Mouse (Mus musculus): ENCODE measurements at regions not wholly inside any gene's neighbourhood (a gene's known extent, or its start where the extent isn't known, plus 50 kb on each side); places are given as distances from the start of the nearest gene placed in this dataset.

DNA sequence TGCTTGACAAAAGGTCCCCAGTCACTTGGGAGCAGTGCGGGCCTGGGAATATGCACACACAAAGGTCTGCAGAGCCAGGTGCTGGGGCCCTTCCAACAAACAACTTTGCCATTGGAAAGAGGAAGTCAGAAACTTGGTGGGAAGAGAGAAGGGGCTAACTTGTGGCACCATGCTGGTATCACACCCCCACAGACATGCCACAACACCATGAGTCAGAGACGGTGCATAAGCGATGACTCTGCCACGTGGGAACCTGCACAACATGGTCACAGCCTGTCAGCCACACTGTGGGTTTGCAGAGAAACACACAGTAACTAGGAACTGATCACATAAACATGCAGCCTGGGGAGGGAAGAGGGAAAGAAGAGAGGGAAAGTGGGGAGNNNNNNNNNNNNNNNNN is 201.1 kb upstream of the Mvb12b start:
- Histone ChIP-seq H3K9ac (replicated peaks; ENCODE audit: low read depth, low read length) (no peak overlapping the region), H3K27me3 (ENCODE audit: control insufficient read depth, insufficient read depth, low read length) (no peaks in the 10 kb centered on the region), H3K36me3 (ENCODE audit: control insufficient read depth, insufficient read depth, low read length) (no peaks in the 10 kb centered on the region), H3K4me1 (ENCODE audit: control insufficient read depth, insufficient read depth, low read length) (no peaks in the 10 kb centered on the region), H3K27ac (ENCODE audit: low read length) (no peak overlapping the region), H3K4me3 (ENCODE audit: low read depth, low read length) (no peak overlapping the region), H3K9me3 (ENCODE audit: control insufficient read depth, low read depth, low read length) (no peaks in the 10 kb centered on the region), H3K4me2 (replicated peaks; ENCODE audit: low read depth, low read length) (no peak overlapping the region)
- 55% methylated on average over 4 of the region's 4 CpGs for WGBS
- no peak for ATAC-seq (ENCODE audit: insufficient number of reproducible peaks, insufficient read depth, low FRiP score, low read depth)

GRCm38 (mm10) chr2:34086130-34086529 is 198.4 kb upstream of the Mvb12b start:
- no peak overlapping the region for H3K27ac ChIP-seq (ENCODE audit: low read length)
- H3K4me1 ChIP-seq (ENCODE audit: control insufficient read depth, insufficient read depth, low read length), result no peaks in the 10 kb centered on the region
- H3K27me3 ChIP-seq (ENCODE audit: control insufficient read depth, insufficient read depth, low read length), result no peaks in the 10 kb centered on the region
- H3K9ac ChIP-seq (replicated peaks; ENCODE audit: low read depth, low read length), result no peak overlapping the region
- WGBS, result 67% methylated on average over 3 of the region's 3 CpGs
- ATAC-seq (ENCODE audit: insufficient number of reproducible peaks, insufficient read depth, low FRiP score, low read depth), result no peak
- H3K4me2 ChIP-seq (replicated peaks; ENCODE audit: low read depth, low read length), result no peak overlapping the region
- no peaks in the 10 kb centered on the region for H3K36me3 ChIP-seq (ENCODE audit: control insufficient read depth, insufficient read depth, low read length)
- H3K9me3 ChIP-seq (ENCODE audit: control insufficient read depth, low read depth, low read length), result no peaks in the 10 kb centered on the region
- no peak overlapping the region for H3K4me3 ChIP-seq (ENCODE audit: low read depth, low read length)

- Histone ChIP-seq H3K9ac (replicated peaks; ENCODE audit: low read depth, low read length) (no peak overlapping the region), H3K9me3 (ENCODE audit: control insufficient read depth, low read depth, low read length) (no peaks in the 10 kb centered on the region), H3K27me3 (ENCODE audit: control insufficient read depth, insufficient read depth, low read length) (no peaks in the 10 kb centered on the region), H3K4me3 (ENCODE audit: low read depth, low read length) (no peak overlapping the region), H3K4me2 (replicated peaks; ENCODE audit: low read depth, low read length) (no peak overlapping the region), H3K36me3 (ENCODE audit: control insufficient read depth, insufficient read depth, low read length) (no peaks in the 10 kb centered on the region), H3K27ac (ENCODE audit: low read length) (no peak overlapping the region), H3K4me1 (ENCODE audit: control insufficient read depth, insufficient read depth, low read length) (no peaks in the 10 kb centered on the region)
- WGBS, result 83% methylated on average over 1 of the region's 1 CpGs
- ATAC-seq (ENCODE audit: insufficient number of reproducible peaks, insufficient read depth, low FRiP score, low read depth), result no peak
These were observed 196.8 kb upstream of the Mvb12b start for GRCm38 (mm10) chr2:34084513-34084912.

DNA sequence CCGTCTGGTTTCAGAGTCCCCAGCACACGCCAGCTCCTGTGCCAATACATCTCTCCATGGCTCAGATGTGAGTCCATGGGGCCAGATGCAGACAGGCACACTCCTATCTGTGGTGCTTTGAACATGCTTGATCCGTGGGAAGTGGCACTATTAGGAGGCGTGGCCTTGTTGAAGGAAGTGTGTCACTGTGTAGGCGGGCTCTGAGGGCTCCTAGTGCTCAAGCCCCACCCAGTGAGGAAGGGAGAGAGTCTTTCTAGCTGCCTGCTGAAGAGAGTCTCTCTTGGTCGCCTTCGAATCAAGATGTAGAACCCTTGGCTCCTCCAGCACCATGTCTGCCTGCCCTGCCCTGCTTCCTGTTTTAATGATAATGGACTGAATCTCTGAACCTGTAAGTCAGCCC is 194.7 kb upstream of the Mvb12b start:
- WGBS, result 74% methylated on average over 7 of the region's 7 CpGs
- Histone ChIP-seq H3K9me3 (ENCODE audit: control insufficient read depth, low read depth, low read length) (no peaks in the 10 kb centered on the region), H3K36me3 (ENCODE audit: control insufficient read depth, insufficient read depth, low read length) (no peaks in the 10 kb centered on the region), H3K9ac (replicated peaks; ENCODE audit: low read depth, low read length) (no peak overlapping the region), H3K4me3 (ENCODE audit: low read depth, low read length) (no peak overlapping the region), H3K4me1 (ENCODE audit: control insufficient read depth, insufficient read depth, low read length) (no peaks in the 10 kb centered on the region), H3K4me2 (replicated peaks; ENCODE audit: low read depth, low read length) (no peak overlapping the region), H3K27ac (ENCODE audit: low read length) (no peak overlapping the region), H3K27me3 (ENCODE audit: control insufficient read depth, insufficient read depth, low read length) (no peaks in the 10 kb centered on the region)
- ATAC-seq (ENCODE audit: insufficient number of reproducible peaks, insufficient read depth, low FRiP score, low read depth), result no peak

GRCm38 (mm10) chr2:34080176-34080575 is 192.4 kb upstream of the Mvb12b start:
- no peak for ATAC-seq (ENCODE audit: insufficient number of reproducible peaks, insufficient read depth, low FRiP score, low read depth)
- Histone ChIP-seq H3K27me3 (ENCODE audit: control insufficient read depth, insufficient read depth, low read length) (no peaks in the 10 kb centered on the region), H3K9me3 (ENCODE audit: control insufficient read depth, low read depth, low read length) (no peaks in the 10 kb centered on the region), H3K27ac (ENCODE audit: low read length) (no peak overlapping the region), H3K4me1 (ENCODE audit: control insufficient read depth, insufficient read depth, low read length) (no peaks in the 10 kb centered on the region), H3K36me3 (ENCODE audit: control insufficient read depth, insufficient read depth, low read length) (no peaks in the 10 kb centered on the region), H3K4me2 (replicated peaks; ENCODE audit: low read depth, low read length) (no peak overlapping the region), H3K9ac (replicated peaks; ENCODE audit: low read depth, low read length) (no peak overlapping the region), H3K4me3 (ENCODE audit: low read depth, low read length) (no peak overlapping the region)
- WGBS, result 50% methylated on average over 3 of the region's 3 CpGs

- no peaks in the 10 kb centered on the region for H3K4me1 ChIP-seq (ENCODE audit: control insufficient read depth, insufficient read depth, low read length)
- no peak overlapping the region for H3K4me2 ChIP-seq (replicated peaks; ENCODE audit: low read depth, low read length)
- 78% methylated on average over 12 of the region's 12 CpGs for WGBS
- H3K9me3 ChIP-seq (ENCODE audit: control insufficient read depth, low read depth, low read length), result no peaks in the 10 kb centered on the region
- H3K36me3 ChIP-seq (ENCODE audit: control insufficient read depth, insufficient read depth, low read length), result no peaks in the 10 kb centered on the region
- ATAC-seq (ENCODE audit: insufficient number of reproducible peaks, insufficient read depth, low FRiP score, low read depth), result no peak
- no peak overlapping the region for H3K4me3 ChIP-seq (ENCODE audit: low read depth, low read length)
- H3K9ac ChIP-seq (replicated peaks; ENCODE audit: low read depth, low read length), result no peak overlapping the region
- no peaks in the 10 kb centered on the region for H3K27me3 ChIP-seq (ENCODE audit: control insufficient read depth, insufficient read depth, low read length)
- no peak overlapping the region for H3K27ac ChIP-seq (ENCODE audit: low read length)
These were observed 191.5 kb upstream of the Mvb12b start for GRCm38 (mm10) chr2:34079282-34079681.

GRCm38 (mm10) chr2:34078875-34079262 is 191.1 kb upstream of the Mvb12b start:
- Histone ChIP-seq H3K36me3 (ENCODE audit: control insufficient read depth, insufficient read depth, low read length) (no peaks in the 10 kb centered on the region), H3K4me3 (ENCODE audit: low read depth, low read length) (no peak overlapping the region), H3K4me1 (ENCODE audit: control insufficient read depth, insufficient read depth, low read length) (no peaks in the 10 kb centered on the region), H3K9ac (replicated peaks; ENCODE audit: low read depth, low read length) (no peak overlapping the region), H3K27ac (ENCODE audit: low read length) (no peak overlapping the region), H3K4me2 (replicated peaks; ENCODE audit: low read depth, low read length) (no peak overlapping the region), H3K27me3 (ENCODE audit: control insufficient read depth, insufficient read depth, low read length) (no peaks in the 10 kb centered on the region), H3K9me3 (ENCODE audit: control insufficient read depth, low read depth, low read length) (no peaks in the 10 kb centered on the region)
- no peak for ATAC-seq (ENCODE audit: insufficient number of reproducible peaks, insufficient read depth, low FRiP score, low read depth)
- 87% methylated on average over 4 of the region's 4 CpGs for WGBS

DNA sequence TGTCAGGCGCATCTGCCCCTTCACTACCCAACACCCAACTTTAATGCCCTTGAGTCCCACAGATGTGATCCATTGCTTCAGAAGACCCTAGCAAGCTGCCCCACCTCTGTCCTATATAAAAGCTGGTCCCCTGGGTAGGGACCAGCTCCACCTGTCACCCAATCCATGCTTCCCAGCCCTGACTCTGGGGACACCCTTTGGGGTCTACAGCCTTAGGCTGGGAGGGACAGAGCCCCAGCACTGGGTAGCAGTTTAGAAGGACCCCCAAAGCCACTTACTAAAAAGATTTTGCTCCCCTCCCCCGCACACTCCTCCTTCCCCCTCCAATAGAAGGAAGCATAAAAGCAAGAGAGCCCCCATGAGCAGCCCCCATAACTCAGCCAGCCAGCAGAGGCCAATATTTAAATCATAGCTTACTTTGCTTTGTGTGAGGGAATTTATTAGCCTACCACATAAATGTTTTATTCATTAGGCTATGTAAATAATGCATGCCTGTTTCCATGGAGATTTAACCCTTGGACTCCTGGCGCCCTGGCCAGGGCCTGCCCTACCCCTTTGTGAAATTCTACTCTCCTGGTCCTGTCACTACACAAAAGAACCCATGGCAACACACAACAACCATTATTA is 190.6 kb upstream of the Mvb12b start:
- no peak overlapping the region for H3K4me3 ChIP-seq (ENCODE audit: low read depth, low read length)
- H3K4me2 ChIP-seq (replicated peaks; ENCODE audit: low read depth, low read length), result no peak overlapping the region
- ATAC-seq (ENCODE audit: insufficient number of reproducible peaks, insufficient read depth, low FRiP score, low read depth), result no peak
- H3K4me1 ChIP-seq (ENCODE audit: control insufficient read depth, insufficient read depth, low read length), result no peaks in the 10 kb centered on the region
- H3K36me3 ChIP-seq (ENCODE audit: control insufficient read depth, insufficient read depth, low read length), result no peaks in the 10 kb centered on the region
- no peak overlapping the region for H3K9ac ChIP-seq (replicated peaks; ENCODE audit: low read depth, low read length)
- 78% methylated on average over 3 of the region's 3 CpGs for WGBS
- no peak overlapping the region for H3K27ac ChIP-seq (ENCODE audit: low read length)
- no peaks in the 10 kb centered on the region for H3K27me3 ChIP-seq (ENCODE audit: control insufficient read depth, insufficient read depth, low read length)
- H3K9me3 ChIP-seq (ENCODE audit: control insufficient read depth, low read depth, low read length), result no peaks in the 10 kb centered on the region

GRCm38 (mm10) chr2:34076346-34076745 is 188.6 kb upstream of the Mvb12b start:
- no peaks in the 10 kb centered on the region for H3K36me3 ChIP-seq (ENCODE audit: control insufficient read depth, insufficient read depth, low read length)
- no peak overlapping the region for H3K4me2 ChIP-seq (replicated peaks; ENCODE audit: low read depth, low read length)
- no peak overlapping the region for H3K9ac ChIP-seq (replicated peaks; ENCODE audit: low read depth, low read length)
- 63% methylated on average over 4 of the region's 4 CpGs for WGBS
- H3K27me3 ChIP-seq (ENCODE audit: control insufficient read depth, insufficient read depth, low read length), result no peaks in the 10 kb centered on the region
- no peak for ATAC-seq (ENCODE audit: insufficient number of reproducible peaks, insufficient read depth, low FRiP score, low read depth)
- no peak overlapping the region for H3K27ac ChIP-seq (ENCODE audit: low read length)
- no peaks in the 10 kb centered on the region for H3K4me1 ChIP-seq (ENCODE audit: control insufficient read depth, insufficient read depth, low read length)
- no peak overlapping the region for H3K4me3 ChIP-seq (ENCODE audit: low read depth, low read length)
- H3K9me3 ChIP-seq (ENCODE audit: control insufficient read depth, low read depth, low read length), result no peaks in the 10 kb centered on the region
